Mouse (Mus musculus) intestine, embryonic 15.5 days (tissue): ENCODE results near the gene Anks1b. TPM values are rescaled to one million over a fixed set of nuclear protein-coding genes. Genes with fewer than 3 reads are reported as not detected.

Source experiments
- ATAC-seq: fragments of 200-750 bp; cut with Nextera tagmentation; 2 replicates; pipeline ENCODE4 v1.8.0; 2017; ENCODE audit warnings: moderate TSS enrichment, moderate library complexity
- H3K27ac ChIP-seq: fragments of 300-500 bp; sonication (generic); 2 replicates; pipeline ENCODE4 v1.5.1; 2015; ENCODE audit warnings: mild to moderate bottlenecking, inconsistent platforms
- H3K27me3 ChIP-seq: fragments of 300-500 bp; sonication (generic); replicated peaks from 2 replicates; pipeline ENCODE4 v1.6.1; 2015; ENCODE audit warnings: inconsistent platforms
- H3K36me3 ChIP-seq: fragments of 300-500 bp; sonication (generic); 2 replicates; pipeline ENCODE4 v1.6.1; 2015; ENCODE audit warnings: inconsistent platforms
- H3K4me1 ChIP-seq: fragments of 300-500 bp; sonication (generic); replicated peaks from 2 replicates; pipeline ENCODE4 v1.6.1; 2015; ENCODE audit warnings: inconsistent platforms
- H3K4me2 ChIP-seq: fragments of 300-500 bp; sonication (generic); replicated peaks from 2 replicates; pipeline ENCODE4 v1.6.1; 2015; ENCODE audit warnings: mild to moderate bottlenecking, inconsistent platforms
- H3K4me3 ChIP-seq: fragments of 300-500 bp; sonication (generic); replicated peaks from 2 replicates; pipeline ENCODE4 v1.5.1; 2015; ENCODE audit warnings: inconsistent platforms
- H3K9ac ChIP-seq: fragments of 300-500 bp; sonication (generic); 2 replicates; pipeline ENCODE4 v1.6.1; 2015; ENCODE audit warnings: inconsistent platforms
- H3K9me3 ChIP-seq: fragments of 300-500 bp; sonication (generic); 2 replicates; pipeline ENCODE4 v1.6.1; 2016; ENCODE audit warnings: inconsistent platforms
- WGBS: fragments of 180-500 bp; shearing (Covaris S2); methylation state at CpG from one replicate; pipeline ENCODE4 v1.1.7; 2015; 5-methylcytosine and 5-hydroxymethylcytosine counted together
- polyA plus RNA-seq: library from polyadenylated mRNA; unstranded; fragments of >200 nt; fragmentation: Nextera tagmentation; extraction: Ambion mirVana; gene quantifications from 2 replicates; pipeline ENCODE4 v1.2.1, GENCODE M21; 2015

The Anks1b gene
- polyA plus RNA-seq, 1 experiment from 2014 or later: 0.85 TPM

- peak; percentile 62 for ATAC-seq
- H3K9ac ChIP-seq: no peak overlapping the region
- no peaks in the 10 kb centered on the region for H3K36me3 ChIP-seq
- H3K4me2 ChIP-seq: peak overlapping the region; percentile 88
- no peak overlapping the region for H3K27ac ChIP-seq
- 2% methylated on average over 43 of the region's 73 CpGs for WGBS
- 0 out of 2 replicates have a peak, but pooled peaks cover 7% of the 10 kb centered on the region for H3K4me1 ChIP-seq
- peaks cover 57% of the 10 kb centered on the region for H3K27me3 ChIP-seq
- H3K9me3 ChIP-seq: no peaks in the 10 kb centered on the region
- peak overlapping the region; percentile 51 for H3K4me3 ChIP-seq
These were observed 955.5 kb downstream of the Anks1b start for GRCm38 (mm10) chr10:90828581-90829393.

- peak overlapping the region; percentile 51 for H3K4me3 ChIP-seq
- peak overlapping the region; percentile 88 for H3K4me2 ChIP-seq
- H3K27me3 ChIP-seq: peaks cover 57% of the 10 kb centered on the region
- 2% methylated on average over 30 of the region's 76 CpGs for WGBS
- H3K27ac ChIP-seq: no peak overlapping the region
- no peaks in the 10 kb centered on the region for H3K36me3 ChIP-seq
- H3K9me3 ChIP-seq: no peaks in the 10 kb centered on the region
- no peak overlapping the region for H3K9ac ChIP-seq
- peak; percentile 76 for ATAC-seq
- 0 out of 2 replicates have a peak, but pooled peaks cover 7% of the 10 kb centered on the region for H3K4me1 ChIP-seq
These were observed 956.3 kb downstream of the Anks1b start for GRCm38 (mm10) chr10:90829394-90830267.

- no peak for ATAC-seq
- H3K4me2 ChIP-seq: no peak overlapping the region
- H3K4me3 ChIP-seq: no peak overlapping the region
- H3K36me3 ChIP-seq: no peaks in the 10 kb centered on the region
- WGBS: 2% methylated on average over 11 of the region's 11 CpGs
- H3K4me1 ChIP-seq: 0 out of 2 replicates have a peak, but pooled peaks cover 7% of the 10 kb centered on the region
- no peak overlapping the region for H3K9ac ChIP-seq
- peaks cover 57% of the 10 kb centered on the region for H3K27me3 ChIP-seq
- H3K9me3 ChIP-seq: no peaks in the 10 kb centered on the region
- H3K27ac ChIP-seq: no peak overlapping the region
These were observed 956.9 kb downstream of the Anks1b start for GRCm38 (mm10) chr10:90830268-90830585.

- Histone ChIP-seq H3K27ac (no peak overlapping the region), H3K4me2 (no peak overlapping the region)
- 4% methylated on average over 21 of the region's 21 CpGs for WGBS
These were observed 957.4 kb downstream of the Anks1b start for GRCm38 (mm10) chr10:90830591-90831287.

GRCm38 (mm10) chr10:90831288-90831626, 957.9 kb downstream of the Anks1b start:
- 0 out of 2 replicates have a peak, but pooled peaks cover 7% of the 10 kb centered on the region for H3K4me1 ChIP-seq

More at GRCm38 (mm10) chr10:90830591-90831287, 957.4 kb downstream of the Anks1b start:
- no peak for ATAC-seq
- Histone ChIP-seq H3K4me1 (0 out of 2 replicates have a peak, but pooled peaks cover 7% of the 10 kb centered on the region), H3K36me3 (no peaks in the 10 kb centered on the region), H3K9ac (no peak overlapping the region), H3K27me3 (peaks cover 57% of the 10 kb centered on the region), H3K9me3 (no peaks in the 10 kb centered on the region), H3K4me3 (no peak overlapping the region)

GRCm38 (mm10) chr10:90834306-90834705, 961.0 kb downstream of the Anks1b start:
- H3K27ac ChIP-seq: no peak overlapping the region
- no peak for ATAC-seq
- H3K9ac ChIP-seq: no peak overlapping the region
- peaks cover 29% of the 10 kb centered on the region for H3K27me3 ChIP-seq
- H3K4me1 ChIP-seq: 0 out of 2 replicates have a peak, but pooled peaks cover 3% of the 10 kb centered on the region
- H3K4me3 ChIP-seq: no peak overlapping the region
- 28% methylated on average over 5 of the region's 5 CpGs for WGBS
- no peaks in the 10 kb centered on the region for H3K36me3 ChIP-seq
- H3K9me3 ChIP-seq: no peaks in the 10 kb centered on the region
- H3K4me2 ChIP-seq: no peak overlapping the region

More at GRCm38 (mm10) chr10:90831288-90831626, 957.9 kb downstream of the Anks1b start:
- Histone ChIP-seq H3K27ac (no peak overlapping the region), H3K9ac (no peak overlapping the region), H3K9me3 (no peaks in the 10 kb centered on the region), H3K4me2 (no peak overlapping the region), H3K27me3 (peaks cover 57% of the 10 kb centered on the region), H3K4me3 (no peak overlapping the region), H3K36me3 (no peaks in the 10 kb centered on the region)
- WGBS: 19% methylated on average over 2 of the region's 2 CpGs
- no peak for ATAC-seq

- no peak overlapping the region for H3K27ac ChIP-seq
- H3K36me3 ChIP-seq: no peaks in the 10 kb centered on the region
- no peak overlapping the region for H3K4me3 ChIP-seq
- no peaks in the 10 kb centered on the region for H3K9me3 ChIP-seq
- peaks cover 22% of the 10 kb centered on the region for H3K27me3 ChIP-seq
- H3K9ac ChIP-seq: no peak overlapping the region
- H3K4me1 ChIP-seq: no peaks in the 10 kb centered on the region
- no peak overlapping the region for H3K4me2 ChIP-seq
- no peak for ATAC-seq
These were observed 961.9 kb downstream of the Anks1b start for GRCm38 (mm10) chr10:90835195-90835594.

GRCm38 (mm10) chr10:90839611-90840335, 966.5 kb downstream of the Anks1b start:
- Histone ChIP-seq H3K27me3 (no peaks in the 10 kb centered on the region), H3K9ac (no peak overlapping the region), H3K4me2 (no peak overlapping the region), H3K4me3 (no peak overlapping the region), H3K9me3 (no peaks in the 10 kb centered on the region), H3K36me3 (no peaks in the 10 kb centered on the region), H3K4me1 (no peaks in the 10 kb centered on the region), H3K27ac (no peak overlapping the region)
- 65% methylated on average over 9 of the region's 9 CpGs for WGBS
- ATAC-seq: peak; percentile 76

GRCm38 (mm10) chr10:90842398-90842797, 969.1 kb downstream of the Anks1b start:
- ATAC-seq: no peak
- 82% methylated on average over 2 of the region's 2 CpGs for WGBS
- Histone ChIP-seq H3K4me3 (no peak overlapping the region), H3K4me2 (no peak overlapping the region), H3K36me3 (no peaks in the 10 kb centered on the region), H3K9me3 (no peaks in the 10 kb centered on the region), H3K27ac (no peak overlapping the region), H3K9ac (no peak overlapping the region), H3K27me3 (no peaks in the 10 kb centered on the region), H3K4me1 (no peaks in the 10 kb centered on the region)

- Histone ChIP-seq H3K27me3 (no peaks in the 10 kb centered on the region), H3K36me3 (no peaks in the 10 kb centered on the region), H3K4me2 (no peak overlapping the region), H3K9ac (no peak overlapping the region), H3K27ac (no peak overlapping the region), H3K4me3 (no peak overlapping the region), H3K4me1 (no peaks in the 10 kb centered on the region), H3K9me3 (no peaks in the 10 kb centered on the region)
- WGBS: 90% methylated on average over 6 of the region's 6 CpGs
- no peak for ATAC-seq
These were observed 977.8 kb downstream of the Anks1b start for GRCm38 (mm10) chr10:90851077-90851476.

- WGBS: 32% methylated on average over 11 of the region's 11 CpGs
These were observed 978.7 kb downstream of the Anks1b start for GRCm38 (mm10) chr10:90851999-90852398.

More at GRCm38 (mm10) chr10:90851999-90852398, 978.7 kb downstream of the Anks1b start:
- H3K9me3 ChIP-seq: no peaks in the 10 kb centered on the region
- H3K36me3 ChIP-seq: no peaks in the 10 kb centered on the region
- H3K4me1 ChIP-seq: no peaks in the 10 kb centered on the region
- no peak overlapping the region for H3K27ac ChIP-seq
- no peak overlapping the region for H3K4me3 ChIP-seq
- no peak overlapping the region for H3K9ac ChIP-seq
- no peak overlapping the region for H3K4me2 ChIP-seq
- no peak for ATAC-seq
- H3K27me3 ChIP-seq: no peaks in the 10 kb centered on the region
